ENCODE assay signal across 11 mouse cellular contexts in the genomic region with DNA sequence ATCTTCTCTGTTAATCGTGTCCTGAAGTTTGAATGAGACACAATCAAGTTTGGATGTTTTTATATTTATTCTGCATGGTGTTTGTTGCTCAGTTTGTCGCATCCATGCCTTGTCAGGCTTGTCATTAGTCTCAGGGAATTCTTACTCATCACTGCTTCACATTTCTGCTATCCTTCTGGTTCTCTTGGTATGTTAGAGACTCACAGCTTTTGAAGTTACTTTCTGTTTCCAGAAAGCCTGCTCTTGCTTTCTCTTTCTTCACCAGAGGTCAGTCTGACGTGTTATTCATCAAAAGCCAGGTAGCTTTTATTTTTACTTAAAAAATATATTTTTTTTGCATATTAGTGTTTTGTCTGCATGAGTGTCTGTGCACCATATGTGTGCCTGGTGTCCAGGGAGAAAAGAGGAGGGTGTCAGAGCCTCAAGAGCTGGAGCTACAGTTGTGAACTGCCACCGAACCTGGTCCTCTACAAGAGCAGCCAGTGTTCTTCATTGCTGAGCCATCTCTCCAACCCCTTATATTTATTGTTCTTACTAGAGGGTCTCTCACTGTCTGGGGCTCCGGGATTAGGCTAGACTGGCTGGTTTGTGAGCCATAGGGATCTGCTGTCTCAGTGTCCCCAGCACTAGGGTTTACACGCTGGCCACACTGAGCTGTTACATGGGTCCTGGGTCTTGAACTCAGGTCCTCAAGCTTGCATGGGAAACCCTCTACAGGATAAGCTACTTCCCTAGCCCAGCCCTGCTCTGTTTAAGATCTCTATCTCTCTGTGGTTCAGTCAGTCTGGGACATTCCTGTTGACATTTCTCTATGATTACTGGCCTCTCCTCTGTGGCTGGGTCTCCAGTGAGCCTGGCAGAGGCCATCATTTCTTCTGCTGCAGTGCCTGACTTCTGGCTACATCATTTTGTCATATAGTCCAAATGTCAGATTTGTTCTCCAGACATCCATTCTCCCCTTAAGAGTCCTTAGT. TPM values are rescaled to one million over a fixed set of nuclear protein-coding genes. Genes with fewer than 3 reads are reported as not detected.
DNase-seq lines count a peak whose midpoint lies in the region; ATAC-seq lines count a peak whose summit lies in the region.
"Had no signal": no experiment of that assay in that cellular context is flagged by ENCODE, and none has a peak within 500 bp of the region (broad histone marks: within the 10 kb centered on the region; RNA-seq: fewer than 3 reads in every experiment).

No protein-coding gene starts in this region.

- H3K4me2 ChIP-seq in heart, embryonic 13.5 days, result no peak overlapping the region
- no peak overlapping the region for H3K4me2 ChIP-seq in heart, embryonic 12.5 days
- no peak overlapping the region for H3K4me2 ChIP-seq in hindbrain, embryonic 16.5 days (ENCODE audit: low read length)
- H3K4me2 ChIP-seq: liver, embryonic 13.5 days had no signal

- H3K4me1 ChIP-seq in heart, embryonic 13.5 days, result peaks cover 90% of the 10 kb centered on the region
- H3K4me1 ChIP-seq in heart, embryonic 12.5 days (replicated peaks), result peaks cover 87% of the 10 kb centered on the region
- H3K4me1 ChIP-seq in hindbrain, embryonic 16.5 days (ENCODE audit: control insufficient read depth, insufficient read depth, low read depth, low read length), result peaks cover 10% of the 10 kb centered on the region

- H3K36me3 ChIP-seq in heart, embryonic 13.5 days, result no peaks in the 10 kb centered on the region
- H3K36me3 ChIP-seq in heart, embryonic 12.5 days, result no peaks in the 10 kb centered on the region
- H3K36me3 ChIP-seq in hindbrain, embryonic 16.5 days (ENCODE audit: control insufficient read depth, insufficient read depth, low read length), result no peaks in the 10 kb centered on the region
- H3K36me3 ChIP-seq: liver, embryonic 13.5 days had no signal

- peak; percentile 26 for DNase-seq in 3T3-L1 (ENCODE audit: low read depth, low spot score)
- no peak for DNase-seq in left cerebral cortex, adult 8-10 months (ENCODE audit: low spot score in 2 of 2)
- DNase-seq: adrenal gland, postnatal 36 days; kidney, adult 18-20 months; kidney, postnatal 25 days; liver, embryonic 13.5 days had no signal

- H3K27ac ChIP-seq in heart, embryonic 13.5 days (replicated peaks), result 0 out of 2 replicates have a peak overlapping the region, but pooled peaks have one; percentile 37
- H3K27ac ChIP-seq in heart, embryonic 12.5 days (ENCODE audit: poor library complexity, severe bottlenecking), result no peak overlapping the region; the same call in 1 of the 2 replicates
- no peak overlapping the region for H3K27ac ChIP-seq in hindbrain, embryonic 16.5 days (ENCODE audit: low read depth, low read length)
- H3K27ac ChIP-seq: liver, embryonic 13.5 days had no signal

- H3K27me3 ChIP-seq in heart, embryonic 13.5 days (replicated peaks), result no peaks in the 10 kb centered on the region
- H3K27me3 ChIP-seq in heart, embryonic 12.5 days (replicated peaks), result no peaks in the 10 kb centered on the region
- no peaks in the 10 kb centered on the region for H3K27me3 ChIP-seq in hindbrain, embryonic 16.5 days (replicated peaks; ENCODE audit: control insufficient read depth, insufficient read depth, low read length)
- H3K27me3 ChIP-seq: liver, embryonic 13.5 days had no signal

- peak overlapping the region; percentile 65; the same call in 1 of the 2 replicates for H3K9ac ChIP-seq in heart, embryonic 13.5 days
- H3K9ac ChIP-seq in heart, embryonic 12.5 days, result no peak overlapping the region
- H3K9ac ChIP-seq in hindbrain, embryonic 16.5 days (ENCODE audit: low read depth, low read length), result no peak overlapping the region
- H3K9ac ChIP-seq: liver, embryonic 13.5 days had no signal

- H3K9me3 ChIP-seq in heart, embryonic 13.5 days, result no peaks in the 10 kb centered on the region
- H3K9me3 ChIP-seq in heart, embryonic 12.5 days (replicated peaks), result no peaks in the 10 kb centered on the region
- no peaks in the 10 kb centered on the region for H3K9me3 ChIP-seq in hindbrain, embryonic 16.5 days (ENCODE audit: control insufficient read depth, low read length)
- H3K9me3 ChIP-seq: liver, embryonic 13.5 days had no signal

- no peak for ATAC-seq in heart, embryonic 13.5 days (ENCODE audit: extremely low read depth, insufficient number of reproducible peaks, low FRiP score, low TSS enrichment)
- no peak for ATAC-seq in heart, embryonic 12.5 days (ENCODE audit: insufficient number of reproducible peaks, low FRiP score)
- peak; percentile 71 for ATAC-seq in CD4-positive, CD25-positive, alpha-beta regulatory T cell, adult 4 months
- ATAC-seq in inflammation-experienced regulatory T-cells, adult 6 months, result peak; percentile 76
- no peak for ATAC-seq in hindbrain, embryonic 16.5 days

- H3K4me3 ChIP-seq in heart, embryonic 13.5 days, result no peak overlapping the region
- H3K4me3 ChIP-seq in heart, embryonic 12.5 days, result no peak overlapping the region
- H3K4me3 ChIP-seq in hindbrain, embryonic 16.5 days (ENCODE audit: low read length), result no peak overlapping the region
- H3K4me3 ChIP-seq: liver, embryonic 13.5 days had no signal

- 75% methylated on average over 6 of the region's 6 CpGs for WGBS in heart, embryonic 13.5 days
- 79% methylated on average over 6 of the region's 6 CpGs for WGBS in heart, embryonic 12.5 days
- WGBS in hindbrain, embryonic 16.5 days, result 83% methylated on average over 6 of the region's 6 CpGs

RNA-seq across cellular contexts. Expression of gene Inpp5a, which starts 51.3 kb away (rescaled TPM):
- polyA plus RNA-seq in heart, embryonic 13.5 days (2015; fragmentation: Nextera tagmentation; extraction: Ambion mirVana), result 58.4 and 58.5 TPM in 2 replicates
- 96.3 and 104 TPM in 2 replicates for polyA plus RNA-seq in heart, embryonic 12.5 days (2016; fragmentation: Nextera tagmentation; extraction: Ambion mirVana)
- 10 to 100 TPM in 1 of 2 experiments, 1 to 10 TPM in 1; 8.8 to 11.7 TPM for polyA plus RNA-seq in CD4-positive, CD25-positive, alpha-beta regulatory T cell, adult 4 months (2017; shearing (Covaris generic))
- 1 to 10 TPM; 2.5 to 9.3 (median 7.2) TPM for polyA plus RNA-seq in inflammation-experienced regulatory T-cells, adult 6 months (2017; shearing (Covaris generic))
- 10 to 100 TPM; 55.8 to 63.9 (median 59.9) TPM for total RNA-seq in left cerebral cortex, adult 8-10 months (2022)
- polyA plus RNA-seq in hindbrain, embryonic 16.5 days (2015; fragmentation: Nextera tagmentation; extraction: Ambion mirVana), result 17.4 and 18.8 TPM in 2 replicates

Comparison
In these comparisons a context has a peak if more than half of its experiments do, and no peak if none do; other contexts are left out.
1. ATAC-seq: peak in CD4-positive, CD25-positive, alpha-beta regulatory T cell, adult 4 months (single experiment) and inflammation-experienced regulatory T-cells, adult 6 months (single experiment); none in heart, embryonic 13.5 days (single experiment), heart, embryonic 12.5 days (single experiment) and hindbrain, embryonic 16.5 days (single experiment).